In the genomic region with DNA sequence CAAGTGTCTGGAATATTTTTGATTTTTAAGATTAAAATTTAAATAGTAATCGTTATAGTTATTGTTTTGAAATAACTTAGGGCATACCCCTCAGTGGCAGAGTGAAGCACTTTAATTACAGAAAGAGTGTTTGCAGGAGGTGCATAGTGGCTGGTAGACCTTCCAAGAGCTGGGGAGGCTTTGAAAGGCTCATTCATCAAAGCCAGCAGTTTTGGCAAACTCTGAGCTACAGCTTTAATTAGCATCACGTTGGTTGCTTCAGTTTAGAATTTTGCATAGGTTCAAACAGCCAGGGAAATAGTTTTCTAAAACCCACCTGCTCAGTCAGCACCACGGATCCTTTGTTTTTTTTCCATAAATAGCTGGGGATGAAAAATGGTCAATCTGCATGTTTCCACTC, we compare ENCODE assay signal across 25 mouse cellular contexts.
"Had no signal": no experiment of that assay in that cellular context is flagged by ENCODE, and none has a peak within 500 bp of the region (broad histone marks: within the 10 kb centered on the region; RNA-seq: fewer than 3 reads in every experiment).

No protein-coding gene starts in this region.

- H3K4me3 ChIP-seq: gastrocnemius, adult 2 months; heart, embryonic 10.5 days; heart, embryonic 12.5 days; hindbrain, embryonic 10.5 days; intestine, embryonic 15.5 days; layer of hippocampus, adult 2 months; left cerebral cortex, adult 2 months; limb, embryonic 10.5 days; limb, embryonic 12.5 days; liver, embryonic 13.5 days; liver, embryonic 15.5 days had no signal

- H3K36me3 ChIP-seq: heart, embryonic 10.5 days; heart, embryonic 12.5 days; hindbrain, embryonic 10.5 days; intestine, embryonic 15.5 days; limb, embryonic 10.5 days; limb, embryonic 12.5 days; liver, embryonic 13.5 days; liver, embryonic 15.5 days had no signal

- H3K4me1 ChIP-seq: heart, embryonic 10.5 days; intestine, embryonic 15.5 days; limb, embryonic 10.5 days; limb, embryonic 12.5 days; liver, embryonic 13.5 days; liver, embryonic 15.5 days had no signal

- H3K4me2 ChIP-seq: heart, embryonic 12.5 days; intestine, embryonic 15.5 days; limb, embryonic 12.5 days; liver, embryonic 11.5 days; liver, embryonic 13.5 days; liver, embryonic 15.5 days had no signal

- H3K27me3 ChIP-seq: heart, embryonic 12.5 days; intestine, embryonic 15.5 days; limb, embryonic 12.5 days; liver, embryonic 13.5 days; liver, embryonic 15.5 days had no signal

- H3K27ac ChIP-seq: gastrocnemius, adult 2 months; heart, embryonic 10.5 days; hindbrain, embryonic 10.5 days; intestine, embryonic 15.5 days; layer of hippocampus, adult 2 months; left cerebral cortex, adult 2 months; limb, embryonic 10.5 days; limb, embryonic 12.5 days; liver, embryonic 13.5 days; liver, embryonic 15.5 days had no signal

- H3K9me3 ChIP-seq: heart, embryonic 10.5 days; heart, embryonic 12.5 days; hindbrain, embryonic 10.5 days; intestine, embryonic 15.5 days; limb, embryonic 10.5 days; limb, embryonic 12.5 days; liver, embryonic 13.5 days; liver, embryonic 15.5 days had no signal

- ATAC-seq: inflammation-experienced regulatory T-cells, adult 6 months; intestine, embryonic 15.5 days; intestine, postnatal 0 days had no signal

- DNase-seq: gastrocnemius, adult 2 months; gastrocnemius, postnatal 10 days; gastrocnemius, postnatal 25 days; heart, adult 18-20 months; heart, postnatal 10 days; heart, postnatal 4 days; kidney, adult 18-20 months; kidney, adult 8-10 months; kidney, postnatal 10 days; kidney, postnatal 25 days; kidney, postnatal 4 days; liver; liver, embryonic 13.5 days had no signal

- H3K9ac ChIP-seq: heart, embryonic 12.5 days; intestine, embryonic 15.5 days; limb, embryonic 12.5 days; liver, embryonic 13.5 days; liver, embryonic 15.5 days had no signal
